Mouse (Mus musculus): Measurements from ENCODE around the gene H2-T23. TPM values are rescaled to one million over a fixed set of nuclear protein-coding genes. Genes with fewer than 3 reads are reported as not detected.
A peak's percentile ranks its signal among the peaks of the same experiment; 100 is the strongest.

Gene H2-T23
- polyA plus RNA-seq, 1 experiment from 2014 or later, result 10.6 TPM

GRCm38 (mm10) chr17:36028879-36029619 lies 3.6 kb downstream of the H2-T23 start:
- Histone ChIP-seq H3K9ac (replicated peaks; ENCODE audit: low read depth, low read length) (no peak overlapping the region), H3K4me2 (replicated peaks; ENCODE audit: low read depth, low read length) (no peak overlapping the region), H3K36me3 (ENCODE audit: control insufficient read depth, insufficient read depth, low read length) (no peaks in the 10 kb centered on the region), H3K9me3 (ENCODE audit: control insufficient read depth, low read depth, low read length) (no peaks in the 10 kb centered on the region), H3K27ac (ENCODE audit: low read length) (no peak overlapping the region), H3K4me3 (ENCODE audit: low read depth, low read length) (no peak overlapping the region), H3K4me1 (ENCODE audit: control insufficient read depth, insufficient read depth, low read length) (peaks cover 6% of the 10 kb centered on the region; the same call in 1 of the 2 replicates), H3K27me3 (ENCODE audit: control insufficient read depth, insufficient read depth, low read length) (no peaks in the 10 kb centered on the region)
- no peak for ATAC-seq (ENCODE audit: insufficient number of reproducible peaks, insufficient read depth, low FRiP score, low read depth)
- WGBS, result 86% methylated on average over 7 of the region's 7 CpGs

GRCm38 (mm10) chr17:36027663-36028062 lies 5.0 kb downstream of the H2-T23 start:
- ATAC-seq (ENCODE audit: insufficient number of reproducible peaks, insufficient read depth, low FRiP score, low read depth), result no peak
- H3K9ac ChIP-seq (replicated peaks; ENCODE audit: low read depth, low read length), result no peak overlapping the region
- no peak overlapping the region for H3K4me2 ChIP-seq (replicated peaks; ENCODE audit: low read depth, low read length)
- H3K27me3 ChIP-seq (ENCODE audit: control insufficient read depth, insufficient read depth, low read length), result no peaks in the 10 kb centered on the region
- H3K27ac ChIP-seq (ENCODE audit: low read length), result no peak overlapping the region
- H3K36me3 ChIP-seq (ENCODE audit: control insufficient read depth, insufficient read depth, low read length), result no peaks in the 10 kb centered on the region
- H3K4me3 ChIP-seq (ENCODE audit: low read depth, low read length), result no peak overlapping the region
- 84% methylated on average over 4 of the region's 4 CpGs for WGBS
- H3K4me1 ChIP-seq (ENCODE audit: control insufficient read depth, insufficient read depth, low read length), result peaks cover 6% of the 10 kb centered on the region; the same call in 1 of the 2 replicates
- H3K9me3 ChIP-seq (ENCODE audit: control insufficient read depth, low read depth, low read length), result no peaks in the 10 kb centered on the region

- H3K27me3 ChIP-seq (ENCODE audit: control insufficient read depth, insufficient read depth, low read length), result no peaks in the 10 kb centered on the region
- WGBS, result 45% methylated on average over 4 of the region's 4 CpGs
- H3K4me1 ChIP-seq (ENCODE audit: control insufficient read depth, insufficient read depth, low read length), result peaks cover 6% of the 10 kb centered on the region; the same call in 1 of the 2 replicates
- no peaks in the 10 kb centered on the region for H3K9me3 ChIP-seq (ENCODE audit: control insufficient read depth, low read depth, low read length)
- no peaks in the 10 kb centered on the region for H3K36me3 ChIP-seq (ENCODE audit: control insufficient read depth, insufficient read depth, low read length)
- ATAC-seq (ENCODE audit: insufficient number of reproducible peaks, insufficient read depth, low FRiP score, low read depth), result no peak
- no peak overlapping the region for H3K27ac ChIP-seq (ENCODE audit: low read length)
- no peak overlapping the region for H3K4me3 ChIP-seq (ENCODE audit: low read depth, low read length)
- no peak overlapping the region for H3K9ac ChIP-seq (replicated peaks; ENCODE audit: low read depth, low read length)
- no peak overlapping the region for H3K4me2 ChIP-seq (replicated peaks; ENCODE audit: low read depth, low read length)
Observed at GRCm38 (mm10) chr17:36025901-36026300, 6.8 kb downstream of the H2-T23 start.

- no peaks in the 10 kb centered on the region for H3K27me3 ChIP-seq (ENCODE audit: control insufficient read depth, insufficient read depth, low read length)
- no peak for ATAC-seq (ENCODE audit: insufficient number of reproducible peaks, insufficient read depth, low FRiP score, low read depth)
- H3K4me2 ChIP-seq (replicated peaks; ENCODE audit: low read depth, low read length), result no peak overlapping the region
- H3K9ac ChIP-seq (replicated peaks; ENCODE audit: low read depth, low read length), result no peak overlapping the region
- no peaks in the 10 kb centered on the region for H3K36me3 ChIP-seq (ENCODE audit: control insufficient read depth, insufficient read depth, low read length)
- WGBS, result 62% methylated on average over 5 of the region's 5 CpGs
- H3K27ac ChIP-seq (ENCODE audit: low read length), result no peak overlapping the region
- peaks cover 6% of the 10 kb centered on the region; the same call in 1 of the 2 replicates for H3K4me1 ChIP-seq (ENCODE audit: control insufficient read depth, insufficient read depth, low read length)
- no peak overlapping the region for H3K4me3 ChIP-seq (ENCODE audit: low read depth, low read length)
- no peaks in the 10 kb centered on the region for H3K9me3 ChIP-seq (ENCODE audit: control insufficient read depth, low read depth, low read length)
Observed at GRCm38 (mm10) chr17:36025197-36025596, 7.5 kb downstream of the H2-T23 start.

DNA sequence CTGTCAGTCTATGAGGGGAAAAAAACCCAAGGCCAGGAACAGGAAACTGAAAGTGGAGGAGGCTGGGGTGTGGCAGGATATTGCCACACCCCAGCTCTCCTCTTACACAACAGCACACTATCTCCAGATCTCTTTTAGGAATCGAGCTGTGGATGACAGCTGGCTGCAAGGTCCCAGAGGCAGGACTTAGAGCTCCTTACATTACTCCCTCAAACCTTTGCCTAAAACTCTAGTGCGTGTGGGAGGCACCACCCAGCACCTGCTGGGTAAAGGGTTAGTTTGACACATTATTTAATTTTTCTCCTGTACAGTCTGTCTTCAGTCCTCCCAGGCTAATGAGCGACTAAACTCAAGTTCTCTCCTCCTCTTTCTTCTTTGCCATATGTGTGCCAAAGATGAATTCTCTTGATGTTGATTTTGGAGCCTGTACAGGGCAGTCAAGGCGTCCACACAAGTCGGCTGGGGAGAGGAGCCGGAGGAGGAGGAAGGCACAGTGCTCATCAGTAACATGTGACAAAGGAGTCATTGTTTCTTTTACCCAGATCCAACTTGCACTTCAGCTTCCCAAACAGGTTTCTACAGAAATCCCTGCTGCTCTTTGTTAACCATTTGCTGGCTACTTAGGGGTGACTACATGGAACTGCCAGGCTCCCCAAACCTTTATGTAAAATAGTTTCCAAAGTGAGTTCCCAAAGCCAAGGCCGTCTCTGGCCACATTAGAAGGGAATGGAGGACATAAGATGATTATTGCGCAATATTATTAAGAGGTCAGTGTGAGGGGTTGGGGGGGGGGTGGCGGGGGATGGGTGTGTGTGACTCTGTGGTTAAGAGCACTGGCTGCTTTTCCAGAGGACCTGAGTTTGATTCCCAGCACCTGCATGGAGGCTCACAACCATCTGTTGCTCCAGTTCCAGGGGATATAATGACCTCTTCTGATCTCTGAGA lies 8.7 kb downstream of the H2-T23 start:
- no peak overlapping the region for H3K4me3 ChIP-seq (ENCODE audit: low read depth, low read length)
- H3K27me3 ChIP-seq (ENCODE audit: control insufficient read depth, insufficient read depth, low read length), result no peaks in the 10 kb centered on the region
- H3K27ac ChIP-seq (ENCODE audit: low read length), result peak overlapping the region; percentile 7; the same call in 1 of the 2 replicates
- H3K4me2 ChIP-seq (replicated peaks; ENCODE audit: low read depth, low read length), result no peak overlapping the region
- no peaks in the 10 kb centered on the region for H3K9me3 ChIP-seq (ENCODE audit: control insufficient read depth, low read depth, low read length)
- no peak overlapping the region for H3K9ac ChIP-seq (replicated peaks; ENCODE audit: low read depth, low read length)
- H3K4me1 ChIP-seq (ENCODE audit: control insufficient read depth, insufficient read depth, low read length), result peaks cover 6% of the 10 kb centered on the region; the same call in 1 of the 2 replicates
- H3K36me3 ChIP-seq (ENCODE audit: control insufficient read depth, insufficient read depth, low read length), result no peaks in the 10 kb centered on the region
- WGBS, result 51% methylated on average over 9 of the region's 9 CpGs
- no peak for ATAC-seq (ENCODE audit: insufficient number of reproducible peaks, insufficient read depth, low FRiP score, low read depth)

- 90% methylated on average over 6 of the region's 6 CpGs for WGBS
- Histone ChIP-seq H3K9me3 (ENCODE audit: control insufficient read depth, low read depth, low read length) (no peaks in the 10 kb centered on the region), H3K27ac (ENCODE audit: low read length) (no peak overlapping the region)
Observed at GRCm38 (mm10) chr17:36022922-36023321, 9.7 kb downstream of the H2-T23 start.

DNA sequence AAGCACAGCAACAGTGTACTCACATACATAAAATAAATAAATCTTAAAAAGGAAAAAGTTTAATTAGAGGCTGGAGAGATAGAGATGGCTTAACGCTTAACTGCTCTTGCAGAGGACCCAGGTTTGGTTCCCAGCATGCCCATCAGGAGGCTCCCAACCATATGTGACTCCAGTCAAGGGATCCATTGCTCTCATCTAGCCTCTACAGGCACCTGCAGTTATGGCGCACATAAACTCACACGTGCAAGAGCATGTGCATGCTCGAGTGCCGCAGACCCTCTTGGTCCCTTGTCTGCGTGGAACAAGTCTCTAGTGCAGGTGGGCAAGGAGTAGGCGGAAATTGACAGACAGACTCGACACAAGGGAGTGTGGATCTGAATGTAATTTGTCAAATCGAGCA lies 10.6 kb downstream of the H2-T23 start:
- Histone ChIP-seq H3K4me2 (replicated peaks; ENCODE audit: low read depth, low read length) (no peak overlapping the region), H3K4me3 (ENCODE audit: low read depth, low read length) (no peak overlapping the region), H3K27me3 (ENCODE audit: control insufficient read depth, insufficient read depth, low read length) (no peaks in the 10 kb centered on the region), H3K9me3 (ENCODE audit: control insufficient read depth, low read depth, low read length) (no peaks in the 10 kb centered on the region), H3K27ac (ENCODE audit: low read length) (no peak overlapping the region), H3K4me1 (ENCODE audit: control insufficient read depth, insufficient read depth, low read length) (peaks cover 6% of the 10 kb centered on the region; the same call in 1 of the 2 replicates), H3K36me3 (ENCODE audit: control insufficient read depth, insufficient read depth, low read length) (no peaks in the 10 kb centered on the region), H3K9ac (replicated peaks; ENCODE audit: low read depth, low read length) (no peak overlapping the region)
- ATAC-seq (ENCODE audit: insufficient number of reproducible peaks, insufficient read depth, low FRiP score, low read depth), result no peak
- 94% methylated on average over 9 of the region's 9 CpGs for WGBS

More at GRCm38 (mm10) chr17:36022922-36023321, 9.7 kb downstream of the H2-T23 start:
- no peak for ATAC-seq (ENCODE audit: insufficient number of reproducible peaks, insufficient read depth, low FRiP score, low read depth)
- Histone ChIP-seq H3K36me3 (ENCODE audit: control insufficient read depth, insufficient read depth, low read length) (no peaks in the 10 kb centered on the region), H3K9ac (replicated peaks; ENCODE audit: low read depth, low read length) (no peak overlapping the region), H3K4me3 (ENCODE audit: low read depth, low read length) (no peak overlapping the region), H3K27me3 (ENCODE audit: control insufficient read depth, insufficient read depth, low read length) (no peaks in the 10 kb centered on the region), H3K4me1 (ENCODE audit: control insufficient read depth, insufficient read depth, low read length) (peaks cover 6% of the 10 kb centered on the region; the same call in 1 of the 2 replicates), H3K4me2 (replicated peaks; ENCODE audit: low read depth, low read length) (no peak overlapping the region)

- ATAC-seq (ENCODE audit: insufficient number of reproducible peaks, insufficient read depth, low FRiP score, low read depth), result no peak
Observed at GRCm38 (mm10) chr17:36021309-36021708, 11.3 kb downstream of the H2-T23 start.

More at GRCm38 (mm10) chr17:36021309-36021708, 11.3 kb downstream of the H2-T23 start:
- Histone ChIP-seq H3K4me3 (ENCODE audit: low read depth, low read length) (no peak overlapping the region), H3K27me3 (ENCODE audit: control insufficient read depth, insufficient read depth, low read length) (no peaks in the 10 kb centered on the region), H3K36me3 (ENCODE audit: control insufficient read depth, insufficient read depth, low read length) (no peaks in the 10 kb centered on the region), H3K4me1 (ENCODE audit: control insufficient read depth, insufficient read depth, low read length) (peaks cover 6% of the 10 kb centered on the region; the same call in 1 of the 2 replicates), H3K27ac (ENCODE audit: low read length) (no peak overlapping the region), H3K4me2 (replicated peaks; ENCODE audit: low read depth, low read length) (no peak overlapping the region; the same call in 1 of the 2 replicates), H3K9me3 (ENCODE audit: control insufficient read depth, low read depth, low read length) (no peaks in the 10 kb centered on the region), H3K9ac (replicated peaks; ENCODE audit: low read depth, low read length) (no peak overlapping the region)
- 88% methylated on average over 1 of the region's 1 CpGs for WGBS
